Mouse (Mus musculus): ENCODE data around the gene Vamp5. TPM values are rescaled to one million over a fixed set of nuclear protein-coding genes. Genes with fewer than 3 reads are reported as not detected.

Gene Vamp5
- total and polyA plus RNA-seq, 3 experiments = 0.50 to 2.5 (median 0.90) TPM

DNA sequence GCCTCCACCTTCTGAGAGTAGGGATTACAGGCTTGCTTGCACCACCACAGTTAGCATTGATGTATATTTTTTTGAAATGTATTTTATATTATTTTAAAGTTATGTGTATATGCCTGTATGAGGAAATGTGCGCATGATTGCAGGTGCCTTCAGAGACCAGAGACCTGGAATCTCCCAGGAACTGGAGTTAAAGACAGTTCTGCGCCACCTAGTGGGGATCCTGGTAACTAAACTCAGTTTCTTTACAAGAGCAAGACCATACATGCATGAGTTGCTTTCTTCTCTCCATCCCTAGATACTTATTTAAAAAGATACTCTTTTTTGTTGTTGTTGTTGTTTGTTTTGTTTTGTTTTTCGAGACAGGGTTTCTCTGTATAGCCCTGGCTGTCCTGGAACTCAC lies 29.3 kb upstream of the Vamp5 start:
- Histone ChIP-seq H3K9me3 (replicated peaks; ENCODE audit: low read length) (no peaks in the 10 kb centered on the region), H3K27ac (ENCODE audit: insufficient read depth, low read depth) (no peak overlapping the region), H3K4me3 (replicated peaks in 1 of 3; ENCODE audit: low read depth in 2 of 3, low read length in 2 of 3, poor library complexity in 1 of 3) (no peak overlapping the region), H3K79me2 (replicated peaks; ENCODE audit: control insufficient read depth, extremely low read depth, insufficient read depth, poor library complexity, severe bottlenecking) (no peaks in the 10 kb centered on the region; the same call in 1 of the 2 replicates), H3K9ac (ENCODE audit: insufficient read depth, low read depth) (no peak overlapping the region), H3K4me1 (ENCODE audit: control insufficient read depth in 1 of 2, insufficient read depth in 2 of 2) (peaks cover 4 to 16% of the 10 kb centered on the region in 2 experiments), H3K36me3 (replicated peaks in 1 of 2; ENCODE audit: control insufficient read depth in 1 of 2, insufficient read depth in 1 of 2, low read length in 1 of 2) (no peaks in the 10 kb centered on the region), H3K27me3 (replicated peaks) (no peaks in the 10 kb centered on the region), H3K4me2 (ENCODE audit: insufficient read depth, low read depth, poor library complexity, severe bottlenecking) (no peak overlapping the region)
- in situ Hi-C loops (cut with MboI; ENCODE audit: low pct_ligation_motif_present, low pct_unique_long_range_greater_than_20kb, low sequenced_read_pairs) = loop anchor here (25.0 kb wide), 1 partner anchor 428 kb away; no protein-coding TSS in a partner anchor
- peak; percentile 78 for DNase-seq (ENCODE audit: extremely low read depth)
- dilution Hi-C loops (cut with MboI; ENCODE audit: extremely low pct_ligation_motif_present, extremely low pct_unique_long_range_greater_than_20kb, low sequenced_read_pairs) = no loop called here
- TF ChIP-seq EP300 (IDR thresholded peaks at IDR 0.05; ENCODE audit: low read length) (no peak), SMC3 (IDR thresholded peaks at IDR 0.05; ENCODE audit: low read depth, low read length) (peak; percentile 43), MEF2A (IDR thresholded peaks at IDR 0.05; ENCODE audit: borderline replicate concordance, low read depth, low read length) (no peak), CTCF (conservative IDR thresholded peaks at IDR 0.05 in 1 of 2, IDR thresholded peaks at IDR 0.05 in 1 of 2; ENCODE audit: low read depth in 2 of 2, low read length in 2 of 2) (peak; percentile 55 to 81; a peak in 3 of 4 replicates)

DNA sequence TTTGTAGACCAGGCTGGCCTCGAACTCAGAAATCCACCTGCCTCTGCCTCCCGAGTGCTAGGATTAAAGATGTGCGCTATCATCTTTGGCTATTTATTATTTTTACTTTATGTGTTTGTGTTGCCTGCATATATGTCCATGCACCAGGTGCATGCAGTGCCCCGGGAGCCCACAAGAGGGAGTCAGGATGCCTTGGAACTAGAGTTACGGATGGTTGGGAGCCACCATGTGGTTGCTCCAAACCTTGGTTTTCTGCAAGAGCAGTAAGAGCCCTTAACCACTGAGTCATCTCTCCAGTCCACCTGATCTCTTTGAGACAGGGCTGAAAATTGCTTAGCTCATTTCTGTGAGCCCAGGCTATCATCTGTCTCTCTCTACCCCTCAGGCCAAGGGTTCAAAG lies 26.9 kb upstream of the Vamp5 start:
- no peak for TF ChIP-seq CHD1 (IDR thresholded peaks at IDR 0.05; ENCODE audit: low read depth, low read length)
- peak; percentile 33; the same call in 1 of the 2 replicates for TF ChIP-seq SIN3A (IDR thresholded peaks at IDR 0.05; ENCODE audit: low read length)
- peak; percentile 42; the same call in 1 of the 2 replicates for TF ChIP-seq IRF4 (IDR thresholded peaks at IDR 0.05; ENCODE audit: low read depth, low read length)
- peak; percentile 66; the same call in 1 of the 2 replicates for TF ChIP-seq TCF12 (IDR thresholded peaks at IDR 0.05; ENCODE audit: low read depth, low read length)
- no peak for TF ChIP-seq MXI1 (IDR thresholded peaks at IDR 0.05; ENCODE audit: low read depth, low read length)
- TF ChIP-seq MEF2A (IDR thresholded peaks at IDR 0.05; ENCODE audit: borderline replicate concordance, low read depth, low read length) = peak; percentile 60; the same call in 1 of the 2 replicates
- TF ChIP-seq USF2 (conservative IDR thresholded peaks at IDR 0.05; ENCODE audit: low read depth, low read length) = no peak
- peak; percentile 81; the same call in 1 of the 2 replicates for TF ChIP-seq NELFE (IDR thresholded peaks at IDR 0.05; ENCODE audit: low read depth, low read length)
- no peak for TF ChIP-seq NRF1 (IDR thresholded peaks at IDR 0.05; ENCODE audit: low read depth, low read length)
- peak; percentile 25; the same call in 1 of the 2 replicates for TF ChIP-seq ELF1 (IDR thresholded peaks at IDR 0.05; ENCODE audit: low read depth, low read length)
- peak; percentile 44; the same call in 1 of the 2 replicates for TF ChIP-seq ZNF384 (IDR thresholded peaks at IDR 0.05; ENCODE audit: low read depth, low read length)
- TF ChIP-seq SMC3 (IDR thresholded peaks at IDR 0.05; ENCODE audit: low read depth, low read length) = peak; percentile 97
- no peak for TF ChIP-seq ETS1 (conservative IDR thresholded peaks at IDR 0.05; ENCODE audit: low read depth, low read length)
- TF ChIP-seq POLR2AphosphoS2 (IDR thresholded peaks at IDR 0.05; ENCODE audit: low read depth, low read length) = no peak
- TF ChIP-seq KAT2A (IDR thresholded peaks at IDR 0.05; ENCODE audit: insufficient replicate concordance, low read length) = no peak
- no peak for TF ChIP-seq E2F4 (IDR thresholded peaks at IDR 0.05; ENCODE audit: insufficient replicate concordance, low read depth, low read length)
- TF ChIP-seq CTCF (conservative IDR thresholded peaks at IDR 0.05 in 1 of 2, IDR thresholded peaks at IDR 0.05 in 1 of 2; ENCODE audit: low read depth in 2 of 2, low read length in 2 of 2) = peak; percentile 92 to 99
- TF ChIP-seq ZKSCAN1 (IDR thresholded peaks at IDR 0.05; ENCODE audit: borderline replicate concordance, low read depth, low read length) = no peak
- no peak for TF ChIP-seq JUN (IDR thresholded peaks at IDR 0.05; ENCODE audit: insufficient read depth, low read depth, low read length)
- TF ChIP-seq RAD21 (IDR thresholded peaks at IDR 0.05; ENCODE audit: low read depth, low read length) = peak; percentile 66
- TF ChIP-seq MAX (IDR thresholded peaks at IDR 0.05; ENCODE audit: low read length) = peak; percentile 46; the same call in 1 of the 2 replicates
- TF ChIP-seq MYC (IDR thresholded peaks at IDR 0.05; ENCODE audit: low read depth, low read length) = peak; percentile 86
- no peak; the same call in 1 of the 2 replicates for TF ChIP-seq ZC3H11A (IDR thresholded peaks at IDR 0.05; ENCODE audit: low read depth, low read length)
- H3K36me3 ChIP-seq (replicated peaks in 1 of 2; ENCODE audit: control insufficient read depth in 1 of 2, insufficient read depth in 1 of 2, low read length in 1 of 2) = no peaks in the 10 kb centered on the region
- H3K79me2 ChIP-seq (replicated peaks; ENCODE audit: control insufficient read depth, extremely low read depth, insufficient read depth, poor library complexity, severe bottlenecking) = no peaks in the 10 kb centered on the region
- H3K4me1 ChIP-seq (ENCODE audit: control insufficient read depth in 1 of 2, insufficient read depth in 2 of 2) = peaks cover 4 to 13% of the 10 kb centered on the region in 2 experiments
- no peaks in the 10 kb centered on the region for H3K9me3 ChIP-seq (replicated peaks; ENCODE audit: low read length)
- no peak overlapping the region for H3K9ac ChIP-seq (ENCODE audit: insufficient read depth, low read depth)
- H3K27ac ChIP-seq (ENCODE audit: insufficient read depth, low read depth) = no peak overlapping the region
- H3K27me3 ChIP-seq (replicated peaks) = no peaks in the 10 kb centered on the region
- H3K4me3 ChIP-seq (replicated peaks in 1 of 3; ENCODE audit: low read depth in 2 of 3, low read length in 2 of 3, poor library complexity in 1 of 3) = no peak overlapping the region
- peak; percentile 95 for DNase-seq (ENCODE audit: extremely low read depth)
- dilution Hi-C loops (cut with MboI; ENCODE audit: extremely low pct_ligation_motif_present, extremely low pct_unique_long_range_greater_than_20kb, low sequenced_read_pairs) = no loop called here
- no peak overlapping the region for H3K4me2 ChIP-seq (ENCODE audit: insufficient read depth, low read depth, poor library complexity, severe bottlenecking)
- in situ Hi-C loops (cut with MboI; ENCODE audit: low pct_ligation_motif_present, low pct_unique_long_range_greater_than_20kb, low sequenced_read_pairs) = loop anchor here (25.0 kb wide), 1 partner anchor 430 kb away; no protein-coding TSS in a partner anchor
